Mouse (Mus musculus): ENCODE measurements around the gene Sept7. TPM values are rescaled to one million over a fixed set of nuclear protein-coding genes. Genes with fewer than 3 reads are reported as not detected.
"Not testable (repeated sequence)": the region's sequence is repeated elsewhere in the genome, so short reads cannot be mapped to it uniquely, and the experiment has no call there.

Sept7 gene
- polyA plus RNA-seq, 1 experiment from 2014 or later = 237 TPM

- ATAC-seq = no peak
- Histone ChIP-seq H3K27me3 (replicated peaks; ENCODE audit: insufficient read depth, low read length) (no peaks in the 10 kb centered on the region), H3K9ac (replicated peaks; ENCODE audit: low read depth) (no peak overlapping the region), H3K27ac (ENCODE audit: low read length) (no peak overlapping the region), H3K4me1 (ENCODE audit: insufficient read depth, low read depth, low read length) (no peaks in the 10 kb centered on the region), H3K36me3 (ENCODE audit: insufficient read depth, low read length) (peaks cover 6% of the 10 kb centered on the region; the same call in 1 of the 2 replicates), H3K4me3 (ENCODE audit: low read depth, low read length) (no peak overlapping the region), H3K9me3 (ENCODE audit: low read length) (no peaks in the 10 kb centered on the region), H3K4me2 (replicated peaks; ENCODE audit: low read depth, low read length) (no peak overlapping the region)
- DNase-seq (ENCODE audit: low spot score) = no peak
- WGBS = 65% methylated on average over 4 of the region's 4 CpGs
- TF ChIP-seq EP300 (IDR thresholded peaks at IDR 0.05) (no peak), CTCF (IDR thresholded peaks at IDR 0.05) (no peak)
Observed at GRCm38 (mm10) chr9:25314304-25314703, 62.1 kb downstream of the Sept7 start.

GRCm38 (mm10) chr9:25317827-25318505, 65.7 kb downstream of the Sept7 start:
- Histone ChIP-seq H3K27me3 (replicated peaks; ENCODE audit: insufficient read depth, low read length) (no peaks in the 10 kb centered on the region), H3K4me1 (ENCODE audit: insufficient read depth, low read depth, low read length) (no peaks in the 10 kb centered on the region), H3K9ac (replicated peaks; ENCODE audit: low read depth) (no peak overlapping the region), H3K27ac (ENCODE audit: low read length) (no peak overlapping the region), H3K36me3 (ENCODE audit: insufficient read depth, low read length) (no peaks in the 10 kb centered on the region), H3K9me3 (ENCODE audit: low read length) (no peaks in the 10 kb centered on the region), H3K4me3 (ENCODE audit: low read depth, low read length) (no peak overlapping the region), H3K4me2 (replicated peaks; ENCODE audit: low read depth, low read length) (no peak overlapping the region)
- peak; percentile 78 for DNase-seq (ENCODE audit: low spot score)
- TF ChIP-seq EP300 (IDR thresholded peaks at IDR 0.05) = no peak
- TF ChIP-seq CTCF (IDR thresholded peaks at IDR 0.05) = peak; percentile 85
- peak; percentile 80 for ATAC-seq
- 43% methylated on average over 4 of the region's 4 CpGs for WGBS

- H3K4me3 ChIP-seq (ENCODE audit: low read depth, low read length); H3K9ac ChIP-seq (replicated peaks; ENCODE audit: low read depth); H3K9me3 ChIP-seq (ENCODE audit: low read length); H3K27ac ChIP-seq (ENCODE audit: low read length); DNase-seq (ENCODE audit: low spot score); H3K36me3 ChIP-seq (ENCODE audit: insufficient read depth, low read length); ATAC-seq; H3K27me3 ChIP-seq (replicated peaks; ENCODE audit: insufficient read depth, low read length); H3K4me1 ChIP-seq (ENCODE audit: insufficient read depth, low read depth, low read length); H3K4me2 ChIP-seq (replicated peaks; ENCODE audit: low read depth, low read length): not testable (repeated sequence)
- WGBS = 78% methylated on average over 6 of the region's 6 CpGs
Observed at GRCm38 (mm10) chr9:25319676-25320075, 67.4 kb downstream of the Sept7 start.

- Histone ChIP-seq H3K4me2 (replicated peaks; ENCODE audit: low read depth, low read length) (no peak overlapping the region), H3K27ac (ENCODE audit: low read length) (no peak overlapping the region), H3K9ac (replicated peaks; ENCODE audit: low read depth) (no peak overlapping the region), H3K27me3 (replicated peaks; ENCODE audit: insufficient read depth, low read length) (no peaks in the 10 kb centered on the region), H3K9me3 (ENCODE audit: low read length) (no peaks in the 10 kb centered on the region), H3K4me1 (ENCODE audit: insufficient read depth, low read depth, low read length) (no peaks in the 10 kb centered on the region), H3K36me3 (ENCODE audit: insufficient read depth, low read length) (no peaks in the 10 kb centered on the region), H3K4me3 (ENCODE audit: low read depth, low read length) (no peak overlapping the region)
- WGBS = 62% methylated on average over 4 of the region's 4 CpGs
- no peak for DNase-seq (ENCODE audit: low spot score)
- no peak for ATAC-seq
- TF ChIP-seq EP300 (IDR thresholded peaks at IDR 0.05) (no peak), CTCF (IDR thresholded peaks at IDR 0.05) (no peak)
Observed at GRCm38 (mm10) chr9:25327727-25328370, 75.6 kb downstream of the Sept7 start.

GRCm38 (mm10) chr9:25328946-25329723, 76.9 kb downstream of the Sept7 start:
- Histone ChIP-seq H3K9me3 (ENCODE audit: low read length) (no peaks in the 10 kb centered on the region), H3K4me2 (replicated peaks; ENCODE audit: low read depth, low read length) (no peak overlapping the region), H3K27ac (ENCODE audit: low read length) (no peak overlapping the region), H3K4me3 (ENCODE audit: low read depth, low read length) (no peak overlapping the region), H3K9ac (replicated peaks; ENCODE audit: low read depth) (no peak overlapping the region), H3K4me1 (ENCODE audit: insufficient read depth, low read depth, low read length) (no peaks in the 10 kb centered on the region), H3K36me3 (ENCODE audit: insufficient read depth, low read length) (no peaks in the 10 kb centered on the region), H3K27me3 (replicated peaks; ENCODE audit: insufficient read depth, low read length) (no peaks in the 10 kb centered on the region)
- WGBS = 58% methylated on average over 11 of the region's 11 CpGs
- DNase-seq (ENCODE audit: low spot score) = no peak
- ATAC-seq = no peak
- TF ChIP-seq CTCF (IDR thresholded peaks at IDR 0.05) (no peak), EP300 (IDR thresholded peaks at IDR 0.05) (no peak)

- no peak for ATAC-seq
- Histone ChIP-seq H3K4me1 (ENCODE audit: insufficient read depth, low read depth, low read length) (no peaks in the 10 kb centered on the region), H3K36me3 (ENCODE audit: insufficient read depth, low read length) (no peaks in the 10 kb centered on the region), H3K27me3 (replicated peaks; ENCODE audit: insufficient read depth, low read length) (no peaks in the 10 kb centered on the region), H3K9ac (replicated peaks; ENCODE audit: low read depth) (no peak overlapping the region), H3K9me3 (ENCODE audit: low read length) (no peaks in the 10 kb centered on the region), H3K27ac (ENCODE audit: low read length) (no peak overlapping the region), H3K4me3 (ENCODE audit: low read depth, low read length) (no peak overlapping the region), H3K4me2 (replicated peaks; ENCODE audit: low read depth, low read length) (no peak overlapping the region)
- TF ChIP-seq CTCF (IDR thresholded peaks at IDR 0.05) (no peak), EP300 (IDR thresholded peaks at IDR 0.05) (no peak)
- no peak for DNase-seq (ENCODE audit: low spot score)
- whole genome bisulfite sequencing = 70% methylated on average over 2 of the region's 2 CpGs
Observed at GRCm38 (mm10) chr9:25337436-25338198, 85.4 kb downstream of the Sept7 start.
